Mouse (Mus musculus): ENCODE measurements around the gene Sypl.

Sypl gene

GRCm38 (mm10) chr12:33007176-33007575 lies 53.5 kb downstream of the Sypl start:
- no peak for DNase-seq

GRCm38 (mm10) chr12:33008305-33009110 lies 54.8 kb downstream of the Sypl start:
- peak; percentile 63 for DNase-seq

- no peak for DNase-seq
Measured at GRCm38 (mm10) chr12:33009206-33009966, 55.7 kb downstream of the Sypl start.

GRCm38 (mm10) chr12:33010026-33010425 lies 56.3 kb downstream of the Sypl start:
- DNase-seq = peak; percentile 76

- no peak for DNase-seq
Measured at GRCm38 (mm10) chr12:33014050-33014796, 60.5 kb downstream of the Sypl start.

GRCm38 (mm10) chr12:33015103-33015502 lies 61.4 kb downstream of the Sypl start:
- DNase-seq = no peak

GRCm38 (mm10) chr12:33016824-33017705 lies 63.4 kb downstream of the Sypl start:
- no peak for DNase-seq

- DNase-seq = no peak
Measured at GRCm38 (mm10) chr12:33018601-33019000, 64.9 kb downstream of the Sypl start.

GRCm38 (mm10) chr12:33020011-33020410 lies 66.3 kb downstream of the Sypl start:
- peak; percentile 55 for DNase-seq

- DNase-seq = no peak
Measured at GRCm38 (mm10) chr12:33021140-33021539, 67.4 kb downstream of the Sypl start.

GRCm38 (mm10) chr12:33021751-33022150 lies 68.1 kb downstream of the Sypl start:
- DNase-seq = no peak

- DNase-seq = no peak
Measured at GRCm38 (mm10) chr12:33024524-33024923, 70.8 kb downstream of the Sypl start.

GRCm38 (mm10) chr12:33027093-33027492 lies 73.4 kb downstream of the Sypl start:
- peak; percentile 89 for DNase-seq

GRCm38 (mm10) chr12:33028109-33028691 lies 74.5 kb downstream of the Sypl start:
- DNase-seq = no peak

- DNase-seq = no peak
Measured at GRCm38 (mm10) chr12:33028708-33029107, 75.0 kb downstream of the Sypl start.

Measured in lung, postnatal 10 days (tissue).